Mouse (Mus musculus): Measurements from ENCODE around the gene Cabin1. TPM values are rescaled to one million over a fixed set of nuclear protein-coding genes. Genes with fewer than 3 reads are reported as not detected.
A peak's percentile ranks its signal among the peaks of the same experiment; 100 is the strongest.

Gene Cabin1
- polyA plus RNA-seq (2014; fragmentation: Nextera tagmentation; extraction: Ambion mirVana), result 29.5 and 32.2 TPM in 2 replicates

DNA sequence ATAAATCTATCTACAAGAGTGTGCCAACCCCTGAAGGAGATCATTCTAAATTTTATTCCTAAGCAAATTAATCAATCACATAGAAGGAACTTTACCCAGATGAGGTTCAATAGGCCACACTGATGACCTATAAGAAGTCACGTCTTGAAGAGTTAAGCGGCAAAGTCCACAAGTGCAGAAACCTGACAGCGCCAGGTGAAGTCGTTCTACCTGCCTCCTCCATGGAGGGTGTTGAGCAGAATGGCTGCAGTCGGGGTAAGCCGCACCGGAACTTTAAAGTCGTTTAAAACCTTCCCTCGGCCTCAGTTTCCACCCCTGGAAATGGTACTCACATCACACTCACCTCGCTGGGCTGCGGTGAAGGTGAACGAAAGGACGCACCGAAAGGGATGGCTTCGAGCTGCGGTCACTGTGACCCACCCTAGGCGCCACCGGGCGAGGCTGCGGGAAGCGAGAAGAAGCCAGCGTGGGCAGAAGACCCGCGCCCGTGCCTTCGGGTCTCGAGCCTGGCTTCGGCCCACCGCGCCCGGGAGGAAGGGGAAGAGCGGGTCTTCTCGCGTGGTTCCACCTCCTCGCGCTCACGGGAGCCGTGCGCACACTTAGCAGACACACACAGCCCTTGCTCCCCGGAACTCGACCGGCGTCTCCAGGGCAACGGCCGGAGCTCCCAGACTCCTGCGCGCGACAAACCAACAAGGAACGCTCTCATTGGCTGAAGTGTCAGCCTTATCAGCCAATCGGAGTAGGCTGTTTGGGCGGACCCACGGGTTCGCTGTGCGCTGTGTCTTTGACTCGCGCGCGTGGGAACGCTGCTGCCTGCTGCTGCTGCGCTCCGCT lies at the start of gene Cabin1:
TSS of gene Cabin1 (minus strand) at position 660 of the 837 bp plus-strand sequence.
- no peaks in the 10 kb centered on the region for H3K36me3 ChIP-seq (ENCODE audit: control insufficient read depth, insufficient read depth, low read length)
- peak within 1 kb of the TSS; percentile 57 for H3K4me3 ChIP-seq (ENCODE audit: low read depth, low read length)
- under 1% methylated on average over 61 of the region's 61 CpGs for WGBS
- no peaks in the 10 kb centered on the region for H3K9me3 ChIP-seq (ENCODE audit: control insufficient read depth, low read length)
- no peaks in the 10 kb centered on the region for H3K27me3 ChIP-seq (ENCODE audit: control insufficient read depth, insufficient read depth, low read length)
- H3K9ac ChIP-seq (ENCODE audit: low read length), result peak within 1 kb of the TSS; percentile 64
- peak; percentile 98 for ATAC-seq (ENCODE audit: insufficient read depth, low FRiP score, low TSS enrichment)
- peak within 1 kb of the TSS; percentile 70 for H3K4me2 ChIP-seq (ENCODE audit: low read depth)
- 0 out of 2 replicates have a peak, but pooled peaks cover 4% of the 10 kb centered on the region for H3K4me1 ChIP-seq (ENCODE audit: control insufficient read depth, insufficient read depth, low read length)
- H3K27ac ChIP-seq (ENCODE audit: low read depth, low read length), result 0 out of 2 replicates have a peak within 1 kb of the TSS, but pooled peaks have one; percentile 44
- DNase-seq (ENCODE audit: low spot score), result peak; percentile 98

DNA sequence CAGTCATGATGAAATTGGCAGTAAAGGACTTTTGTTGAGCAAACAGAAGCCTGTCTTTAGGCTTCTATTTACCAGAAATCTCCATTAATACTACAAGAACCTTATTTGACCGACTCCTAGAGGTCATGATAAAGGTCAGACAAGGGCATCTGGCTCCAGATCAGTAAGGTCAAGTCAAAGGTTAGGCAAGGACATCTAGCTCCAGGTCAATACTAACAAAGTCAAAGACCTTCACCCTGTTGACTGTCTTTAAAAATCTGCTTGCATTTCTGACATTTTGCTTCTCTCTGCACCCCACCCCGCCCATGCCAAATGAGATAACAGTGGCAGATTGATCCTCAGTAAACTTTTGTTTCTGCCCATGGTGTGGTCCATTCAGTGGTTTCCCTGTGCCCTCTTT lies 40.1 kb upstream of the Cabin1 start:
- Histone ChIP-seq H3K4me3 (ENCODE audit: low read depth, low read length) (no peak overlapping the region), H3K4me2 (ENCODE audit: low read depth) (no peak overlapping the region), H3K27me3 (ENCODE audit: control insufficient read depth, insufficient read depth, low read length) (no peaks in the 10 kb centered on the region), H3K4me1 (ENCODE audit: control insufficient read depth, insufficient read depth, low read length) (no peaks in the 10 kb centered on the region), H3K36me3 (ENCODE audit: control insufficient read depth, insufficient read depth, low read length) (no peaks in the 10 kb centered on the region), H3K9ac (ENCODE audit: low read length) (no peak overlapping the region), H3K27ac (ENCODE audit: low read depth, low read length) (no peak overlapping the region), H3K9me3 (ENCODE audit: control insufficient read depth, low read length) (no peaks in the 10 kb centered on the region)
- no peak for DNase-seq (ENCODE audit: low spot score)
- WGBS, result 81% methylated on average over 2 of the region's 2 CpGs
- no peak for ATAC-seq (ENCODE audit: insufficient read depth, low FRiP score, low TSS enrichment)

DNA sequence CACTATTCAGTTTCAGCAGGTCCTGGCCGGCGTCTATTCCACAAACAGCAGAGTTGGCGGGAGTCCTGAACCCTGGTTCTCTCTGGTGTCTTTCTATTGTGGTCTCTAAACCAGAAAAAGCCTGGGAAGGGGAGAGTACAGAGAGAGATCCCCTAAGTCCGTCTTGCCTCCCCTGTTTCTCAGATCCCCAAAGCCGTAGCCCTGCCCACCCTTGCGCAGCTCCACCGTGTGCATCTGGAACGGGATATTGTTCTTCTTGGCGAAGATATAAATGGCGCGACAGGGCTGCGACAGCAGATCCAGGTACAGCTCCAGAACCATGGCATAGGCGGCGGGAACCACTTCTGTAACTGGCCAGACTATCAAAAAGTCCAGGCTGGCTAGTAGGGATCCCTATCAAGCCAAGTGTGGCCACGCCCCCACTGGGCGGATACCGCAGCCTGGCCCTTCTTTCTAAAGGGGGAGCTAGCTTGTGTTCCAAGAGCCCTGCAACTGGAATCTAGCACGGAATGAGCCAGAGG lies 34.1 kb upstream of the Cabin1 start, which contains the start of gene Gstt1:
TSS of gene Gstt1 (minus strand) at position 409 of the 521 bp plus-strand sequence.
- 5% methylated on average over 18 of the region's 18 CpGs for whole genome bisulfite sequencing
- H3K27ac ChIP-seq (ENCODE audit: low read depth, low read length), result no peak within 1 kb of the TSS
- no peak for ATAC-seq (ENCODE audit: insufficient read depth, low FRiP score, low TSS enrichment)

DNA sequence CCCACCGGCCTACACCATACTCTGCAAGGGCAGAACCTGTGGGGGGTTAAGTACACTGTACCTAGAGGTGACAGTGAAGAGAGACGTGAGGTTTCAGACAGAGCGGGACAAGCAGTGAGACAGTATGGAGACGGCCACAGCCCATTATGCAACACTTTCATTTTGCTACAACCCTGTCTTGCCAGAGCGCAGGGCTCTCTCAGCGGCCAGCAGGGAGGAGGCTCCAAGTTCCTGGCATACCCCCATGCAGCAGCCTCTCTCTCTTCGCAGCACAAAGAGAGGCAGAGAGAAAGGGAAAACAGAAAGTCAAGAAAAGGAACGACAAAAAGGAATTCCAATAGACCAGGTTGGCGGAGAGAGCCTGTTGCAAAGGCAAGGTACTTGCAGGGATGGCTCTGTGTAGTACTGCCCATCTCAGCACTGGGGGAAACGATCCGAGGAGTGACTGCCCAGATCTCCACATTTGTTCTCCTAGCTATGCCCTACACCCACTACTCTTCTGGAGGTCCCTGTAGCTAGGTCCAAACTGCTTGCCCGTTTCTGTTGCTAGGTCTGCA lies 33.6 kb upstream of the Cabin1 start:
- Histone ChIP-seq H3K4me3 (ENCODE audit: low read depth, low read length) (peak overlapping the region; percentile 35), H3K9me3 (ENCODE audit: control insufficient read depth, low read length) (no peaks in the 10 kb centered on the region), H3K27ac (ENCODE audit: low read depth, low read length) (no peak overlapping the region), H3K36me3 (ENCODE audit: control insufficient read depth, insufficient read depth, low read length) (no peaks in the 10 kb centered on the region), H3K9ac (ENCODE audit: low read length) (peak overlapping the region; percentile 44), H3K27me3 (ENCODE audit: control insufficient read depth, insufficient read depth, low read length) (no peaks in the 10 kb centered on the region), H3K4me1 (ENCODE audit: control insufficient read depth, insufficient read depth, low read length) (peaks cover 5% of the 10 kb centered on the region), H3K4me2 (ENCODE audit: low read depth) (peak overlapping the region; percentile 76)
- DNase-seq (ENCODE audit: low spot score) (peak; percentile 26), ATAC-seq (ENCODE audit: insufficient read depth, low FRiP score, low TSS enrichment) (0 out of 2 replicates have a peak, but pooled peaks have one; percentile 13)
- WGBS, result 2% methylated on average over 12 of the region's 12 CpGs

More for the DNA sequence above, 34.1 kb upstream of the Cabin1 start, which contains the start of gene Gstt1:
- H3K4me2 ChIP-seq (ENCODE audit: low read depth), result peak within 1 kb of the TSS; percentile 76
- DNase-seq (ENCODE audit: low spot score), result peak; percentile 54
- H3K36me3 ChIP-seq (ENCODE audit: control insufficient read depth, insufficient read depth, low read length), result no peaks in the 10 kb centered on the region
- H3K27me3 ChIP-seq (ENCODE audit: control insufficient read depth, insufficient read depth, low read length), result no peaks in the 10 kb centered on the region
- H3K9ac ChIP-seq (ENCODE audit: low read length), result peak within 1 kb of the TSS; percentile 44
- H3K4me3 ChIP-seq (ENCODE audit: low read depth, low read length), result peak within 1 kb of the TSS; percentile 35
- no peaks in the 10 kb centered on the region for H3K9me3 ChIP-seq (ENCODE audit: control insufficient read depth, low read length)
- peaks cover 5% of the 10 kb centered on the region for H3K4me1 ChIP-seq (ENCODE audit: control insufficient read depth, insufficient read depth, low read length)

DNA sequence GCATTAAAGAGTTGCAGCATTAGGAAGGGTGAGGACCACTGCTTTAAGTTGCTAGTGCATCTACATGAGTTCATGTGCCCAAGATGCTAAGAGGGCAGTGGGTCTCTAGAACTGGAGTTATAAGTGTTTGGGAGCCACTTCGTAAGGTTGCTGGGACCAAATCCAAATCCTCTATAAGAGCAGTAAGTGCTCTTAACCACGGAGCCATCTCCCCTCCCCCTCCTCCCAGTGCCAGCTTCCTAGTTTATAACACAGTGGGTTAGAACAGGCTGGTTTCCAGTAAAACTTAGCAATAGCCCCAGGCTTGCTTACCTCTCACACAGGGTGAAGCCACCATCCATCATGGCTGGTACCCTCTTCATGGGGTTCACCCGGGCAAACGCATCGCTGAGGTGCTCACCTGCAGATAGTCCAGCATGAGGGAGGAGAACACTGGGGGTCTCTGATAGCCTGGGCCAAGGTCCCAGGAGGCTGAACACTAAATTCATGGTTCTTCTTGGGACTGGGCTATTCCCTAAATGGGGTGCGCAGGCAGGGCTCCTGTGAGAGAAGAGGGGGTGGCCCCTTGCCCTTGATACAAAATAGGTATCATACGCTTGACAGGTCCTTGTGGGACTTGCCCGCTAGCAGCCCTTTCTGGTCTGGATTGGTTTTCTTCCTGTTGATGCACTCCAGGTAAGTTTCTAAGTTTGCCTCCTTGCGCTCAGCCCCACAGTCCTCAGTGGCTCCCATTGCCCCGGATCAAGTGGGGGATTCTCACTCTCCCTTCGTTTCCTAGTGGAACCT lies 32.8 kb upstream of the Cabin1 start:
- ATAC-seq (ENCODE audit: insufficient read depth, low FRiP score, low TSS enrichment) (no peak), DNase-seq (ENCODE audit: low spot score) (no peak)
- Histone ChIP-seq H3K9me3 (ENCODE audit: control insufficient read depth, low read length) (no peaks in the 10 kb centered on the region), H3K27me3 (ENCODE audit: control insufficient read depth, insufficient read depth, low read length) (no peaks in the 10 kb centered on the region), H3K27ac (ENCODE audit: low read depth, low read length) (no peak overlapping the region), H3K4me2 (ENCODE audit: low read depth) (peak overlapping the region; percentile 76), H3K4me3 (ENCODE audit: low read depth, low read length) (peak overlapping the region; percentile 35), H3K36me3 (ENCODE audit: control insufficient read depth, insufficient read depth, low read length) (no peaks in the 10 kb centered on the region), H3K4me1 (ENCODE audit: control insufficient read depth, insufficient read depth, low read length) (peaks cover 5% of the 10 kb centered on the region), H3K9ac (ENCODE audit: low read length) (no peak overlapping the region; the same call in 1 of the 2 replicates)
- WGBS, result 47% methylated on average over 11 of the region's 11 CpGs

DNA sequence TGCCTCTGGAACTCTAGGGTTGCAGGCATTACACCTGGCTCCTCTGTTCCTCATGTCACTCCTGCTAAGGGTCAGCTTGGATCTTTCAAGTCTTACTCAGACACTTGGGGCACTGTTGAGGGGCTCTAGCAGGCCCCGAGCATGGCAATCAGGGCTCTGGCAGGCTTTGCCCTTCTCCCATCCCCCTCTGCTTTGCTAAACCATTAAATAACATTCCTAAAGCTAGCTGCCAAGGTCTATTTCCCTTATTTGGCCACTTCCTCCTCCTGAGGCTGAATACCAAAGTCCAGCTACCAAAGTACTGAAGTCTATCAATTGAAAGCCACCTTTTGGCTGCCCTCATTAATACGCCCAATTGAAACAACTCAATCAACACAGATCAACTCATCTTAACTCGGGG lies 30.7 kb upstream of the Cabin1 start:
- H3K27me3 ChIP-seq (ENCODE audit: control insufficient read depth, insufficient read depth, low read length), result no peaks in the 10 kb centered on the region
- WGBS, result 40% methylated on average over 3 of the region's 3 CpGs
- no peaks in the 10 kb centered on the region for H3K9me3 ChIP-seq (ENCODE audit: control insufficient read depth, low read length)
- DNase-seq (ENCODE audit: low spot score) (no peak), ATAC-seq (ENCODE audit: insufficient read depth, low FRiP score, low TSS enrichment) (no peak)
- peaks cover 5% of the 10 kb centered on the region for H3K4me1 ChIP-seq (ENCODE audit: control insufficient read depth, insufficient read depth, low read length)
- H3K9ac ChIP-seq (ENCODE audit: low read length), result no peak overlapping the region
- no peak overlapping the region for H3K4me2 ChIP-seq (ENCODE audit: low read depth)
- H3K36me3 ChIP-seq (ENCODE audit: control insufficient read depth, insufficient read depth, low read length), result no peaks in the 10 kb centered on the region
- H3K27ac ChIP-seq (ENCODE audit: low read depth, low read length), result no peak overlapping the region
- no peak overlapping the region for H3K4me3 ChIP-seq (ENCODE audit: low read depth, low read length)

DNA sequence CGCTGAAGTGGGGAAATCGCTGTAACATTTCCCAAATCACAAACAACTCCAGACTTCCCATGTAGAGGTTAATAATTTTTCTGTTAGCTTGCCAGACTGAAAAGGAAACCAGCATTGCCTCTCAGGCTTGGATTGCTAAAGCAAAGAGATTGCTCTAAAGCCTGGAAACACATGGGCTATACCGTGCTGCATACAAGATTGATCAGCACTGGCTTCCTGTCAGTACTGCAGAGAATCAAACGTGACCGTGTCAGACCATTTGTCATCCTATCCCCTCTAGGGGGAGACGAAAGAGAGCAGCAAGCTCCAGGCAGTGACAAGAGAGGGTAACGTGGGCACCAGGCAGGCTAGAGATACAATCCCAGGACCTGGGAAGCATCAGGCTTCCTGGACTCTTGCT lies 26.6 kb upstream of the Cabin1 start:
- Histone ChIP-seq H3K27me3 (ENCODE audit: control insufficient read depth, insufficient read depth, low read length) (no peaks in the 10 kb centered on the region), H3K4me1 (ENCODE audit: control insufficient read depth, insufficient read depth, low read length) (0 out of 2 replicates have a peak, but pooled peaks cover 2% of the 10 kb centered on the region), H3K4me2 (ENCODE audit: low read depth) (no peak overlapping the region), H3K36me3 (ENCODE audit: control insufficient read depth, insufficient read depth, low read length) (no peaks in the 10 kb centered on the region), H3K9me3 (ENCODE audit: control insufficient read depth, low read length) (no peaks in the 10 kb centered on the region), H3K27ac (ENCODE audit: low read depth, low read length) (no peak overlapping the region), H3K4me3 (ENCODE audit: low read depth, low read length) (no peak overlapping the region), H3K9ac (ENCODE audit: low read length) (no peak overlapping the region)
- DNase-seq (ENCODE audit: low spot score), result no peak
- ATAC-seq (ENCODE audit: insufficient read depth, low FRiP score, low TSS enrichment), result no peak
- WGBS, result 25% methylated on average over 7 of the region's 7 CpGs

DNA sequence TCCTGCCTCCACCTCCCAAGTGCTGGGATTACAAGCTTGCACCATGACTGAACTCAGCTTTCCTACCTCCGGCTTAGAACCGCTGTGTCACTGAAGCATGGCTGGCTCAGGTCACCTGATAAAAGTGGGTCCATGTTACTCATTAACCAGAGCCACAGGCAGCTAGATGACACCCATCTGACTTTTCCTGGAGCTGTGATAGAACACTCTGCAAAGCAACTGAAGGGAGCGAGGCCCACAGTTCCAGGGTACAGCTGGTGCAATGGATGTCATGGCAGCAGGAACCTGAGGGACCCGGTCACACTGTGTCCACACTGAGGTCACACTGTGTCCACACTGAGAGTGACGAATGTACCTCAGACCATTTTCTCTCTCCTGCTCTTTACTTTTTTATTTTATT lies 25.7 kb upstream of the Cabin1 start:
- no peak for DNase-seq (ENCODE audit: low spot score)
- no peak for ATAC-seq (ENCODE audit: insufficient read depth, low FRiP score, low TSS enrichment)
- 0 out of 2 replicates have a peak, but pooled peaks cover 2% of the 10 kb centered on the region for H3K4me1 ChIP-seq (ENCODE audit: control insufficient read depth, insufficient read depth, low read length)
- no peak overlapping the region for H3K4me3 ChIP-seq (ENCODE audit: low read depth, low read length)
- no peak overlapping the region for H3K4me2 ChIP-seq (ENCODE audit: low read depth)
- H3K27me3 ChIP-seq (ENCODE audit: control insufficient read depth, insufficient read depth, low read length), result no peaks in the 10 kb centered on the region
- H3K9me3 ChIP-seq (ENCODE audit: control insufficient read depth, low read length), result no peaks in the 10 kb centered on the region
- WGBS, result 89% methylated on average over 5 of the region's 5 CpGs
- H3K9ac ChIP-seq (ENCODE audit: low read length), result no peak overlapping the region
- H3K27ac ChIP-seq (ENCODE audit: low read depth, low read length), result no peak overlapping the region
- H3K36me3 ChIP-seq (ENCODE audit: control insufficient read depth, insufficient read depth, low read length), result no peaks in the 10 kb centered on the region
